Mouse (Mus musculus): Measurements from ENCODE around the gene Rhobtb1.

DNA sequence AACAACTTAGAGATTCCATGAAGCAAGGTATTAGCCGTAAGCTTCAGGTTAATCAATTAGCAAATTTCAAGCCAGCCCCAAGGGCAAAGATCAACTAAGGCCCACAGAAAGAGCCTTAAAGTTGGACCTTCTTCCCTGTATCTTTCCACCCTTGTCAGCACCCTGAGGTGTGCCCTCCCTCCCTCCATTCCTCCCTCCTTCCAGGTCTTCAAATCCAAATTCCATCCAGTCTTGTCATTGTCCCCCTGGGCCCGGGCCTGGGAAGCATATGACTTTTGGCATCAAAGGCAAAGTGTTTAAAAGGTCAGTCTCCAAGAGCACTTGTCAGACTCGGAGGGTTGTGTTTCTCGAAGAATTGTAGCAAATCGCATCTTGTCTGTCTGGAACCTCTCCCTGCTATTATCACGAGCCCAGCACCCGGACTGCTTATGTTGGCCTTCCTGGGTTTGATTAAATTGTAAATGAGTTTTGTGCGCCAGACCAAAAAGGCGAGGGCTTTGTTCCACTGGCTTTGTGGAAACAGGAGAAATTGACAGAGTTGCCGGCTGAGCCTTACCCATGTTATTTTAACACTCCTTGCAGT, 116.9 kb downstream of the Rhobtb1 start:
- TF ChIP-seq CTCF (IDR thresholded peaks at IDR 0.05; ENCODE audit: extremely low read depth, insufficient read depth, low read length) (no peak), POLR2A (IDR thresholded peaks at IDR 0.05; ENCODE audit: extremely low read depth, insufficient read depth, low read length) (no peak)

Data from cortical plate, adult 2 months (tissue).